Mouse (Mus musculus): ENCODE results near the gene Sema4d. TPM values are rescaled to one million over a fixed set of nuclear protein-coding genes. Genes with fewer than 3 reads are reported as not detected.
"Not testable (repeated sequence)": the region's sequence is repeated elsewhere in the genome, so short reads cannot be mapped to it uniquely, and the experiment has no call there.

The Sema4d gene
- polyA plus RNA-seq, 1 experiment from 2014 or later = 13.0 TPM

DNA sequence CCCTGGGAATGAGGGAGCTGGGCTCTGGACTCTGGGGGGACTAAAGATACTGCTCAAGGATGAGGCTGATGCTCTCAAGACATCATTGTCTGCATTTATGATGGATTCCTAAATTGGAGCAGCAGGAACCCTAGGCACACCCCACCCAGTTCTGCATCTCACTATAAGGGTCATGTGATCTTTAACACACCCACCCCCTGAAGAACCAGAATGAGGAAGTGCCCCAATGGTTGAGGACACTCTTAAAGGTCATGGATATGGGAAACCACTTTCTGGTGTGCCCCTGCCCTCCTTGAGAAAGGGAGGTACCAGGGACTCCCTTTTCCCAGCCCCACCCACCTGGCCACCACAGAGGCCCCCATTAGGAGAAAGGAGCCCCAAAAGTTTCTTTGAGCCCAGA, 97.1 kb downstream of the Sema4d start:
- Histone ChIP-seq H3K36me3 (peaks cover 11% of the 10 kb centered on the region), H3K4me3 (no peak overlapping the region), H3K4me2 (no peak overlapping the region), H3K9me3 (no peaks in the 10 kb centered on the region), H3K27me3 (replicated peaks) (no peaks in the 10 kb centered on the region), H3K9ac (no peak overlapping the region), H3K27ac (replicated peaks) (no peak overlapping the region), H3K4me1 (peaks cover 16% of the 10 kb centered on the region)
- no peak for ATAC-seq (ENCODE audit: extremely low read depth, insufficient number of reproducible peaks, low FRiP score, low TSS enrichment)

DNA sequence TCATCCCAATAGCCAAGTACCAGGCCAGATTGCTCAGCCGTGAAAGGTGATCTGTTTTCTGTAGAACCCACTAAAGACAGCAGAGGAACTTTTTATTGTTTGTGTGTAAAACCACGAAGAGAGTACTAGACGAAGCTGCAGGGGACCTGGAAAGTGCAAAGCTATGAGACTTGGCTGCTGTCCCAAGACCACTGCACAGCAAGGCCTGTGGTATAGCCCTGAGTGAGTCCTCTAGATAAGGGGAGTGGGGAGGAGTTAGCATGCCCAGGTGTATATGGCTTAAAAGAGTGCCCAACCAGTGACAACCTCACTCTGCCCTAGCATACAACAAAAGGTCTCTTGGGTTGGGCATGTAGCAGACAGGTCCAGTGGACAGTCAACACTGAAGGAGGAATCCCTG, 104.9 kb downstream of the Sema4d start:
- H3K36me3 ChIP-seq = peaks cover 61% of the 10 kb centered on the region
- peaks cover 17% of the 10 kb centered on the region for H3K4me1 ChIP-seq
- H3K27ac ChIP-seq (replicated peaks) = peak overlapping the region; percentile 54; the same call in 1 of the 2 replicates
- WGBS = 37% methylated on average over 3 of the region's 3 CpGs
- H3K4me3 ChIP-seq = no peak overlapping the region
- no peaks in the 10 kb centered on the region for H3K9me3 ChIP-seq
- 0 out of 2 replicates have a peak overlapping the region, but pooled peaks have one; percentile 37 for H3K9ac ChIP-seq
- ATAC-seq (ENCODE audit: extremely low read depth, insufficient number of reproducible peaks, low FRiP score, low TSS enrichment) = no peak
- no peaks in the 10 kb centered on the region for H3K27me3 ChIP-seq (replicated peaks)
- H3K4me2 ChIP-seq = no peak overlapping the region

DNA sequence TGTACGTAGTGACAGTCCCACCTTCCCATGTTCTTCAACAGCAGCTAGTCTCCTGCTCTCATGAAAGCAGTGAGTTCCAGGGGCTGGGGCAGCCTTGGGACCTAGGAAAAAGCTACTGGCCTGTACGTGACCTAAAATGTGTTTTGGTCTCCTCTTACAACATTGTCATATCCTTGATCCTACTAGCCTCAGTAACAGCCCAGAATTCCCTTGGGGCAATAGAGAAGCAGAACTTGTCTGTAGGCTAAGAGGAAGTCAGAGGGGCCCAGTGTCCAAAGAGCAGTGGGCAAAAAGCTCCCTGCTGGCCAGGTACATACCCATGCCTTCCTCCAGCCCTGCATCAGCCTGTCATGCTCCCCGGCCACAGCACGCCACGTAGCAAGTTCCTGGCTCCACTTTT, 106.6 kb downstream of the Sema4d start:
- 95% methylated on average over 5 of the region's 5 CpGs for WGBS
- Histone ChIP-seq H3K9me3 (no peaks in the 10 kb centered on the region), H3K4me1 (peaks cover 17% of the 10 kb centered on the region), H3K4me3 (no peak overlapping the region), H3K36me3 (peaks cover 78% of the 10 kb centered on the region), H3K27ac (replicated peaks) (no peak overlapping the region), H3K4me2 (no peak overlapping the region), H3K9ac (no peak overlapping the region), H3K27me3 (replicated peaks) (no peaks in the 10 kb centered on the region)
- ATAC-seq (ENCODE audit: extremely low read depth, insufficient number of reproducible peaks, low FRiP score, low TSS enrichment) = no peak

DNA sequence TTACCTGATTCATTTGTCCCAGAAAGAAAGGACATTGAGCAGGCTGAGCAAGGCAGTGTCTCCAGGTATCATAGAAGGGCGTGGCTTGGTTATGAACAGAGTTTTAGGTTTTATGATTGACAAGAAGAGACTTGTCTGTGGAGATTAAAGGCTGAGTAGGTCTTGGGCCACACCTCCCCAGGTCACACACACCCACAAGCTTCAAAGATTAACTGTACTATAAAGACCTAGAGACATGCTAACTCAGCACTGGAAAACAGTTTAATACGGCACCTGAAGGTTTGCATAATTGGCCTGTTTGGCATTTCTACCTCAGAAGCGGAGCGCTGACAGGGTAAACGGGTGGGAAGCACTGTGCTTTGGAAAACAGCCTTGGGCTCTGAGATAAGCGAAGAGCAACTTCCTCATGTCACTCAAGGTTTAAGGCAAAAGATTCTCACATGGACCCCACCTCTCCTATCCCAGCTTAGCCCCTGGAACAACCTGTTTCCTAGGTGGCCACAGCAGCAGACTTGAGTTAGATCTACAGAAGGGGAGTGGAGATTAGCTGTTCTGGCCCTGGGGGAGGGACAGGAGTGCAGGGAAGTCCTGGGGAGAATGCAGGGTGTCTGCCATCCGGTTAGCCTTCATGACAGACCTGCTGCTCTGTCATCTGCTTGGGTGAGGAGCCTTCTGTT, 108.1 kb downstream of the Sema4d start:
- H3K4me3 ChIP-seq = no peak overlapping the region
- no peak overlapping the region for H3K27ac ChIP-seq (replicated peaks)
- 73% methylated on average over 7 of the region's 7 CpGs for WGBS
- no peak for ATAC-seq (ENCODE audit: extremely low read depth, insufficient number of reproducible peaks, low FRiP score, low TSS enrichment)
- H3K4me2 ChIP-seq = no peak overlapping the region
- no peaks in the 10 kb centered on the region for H3K27me3 ChIP-seq (replicated peaks)
- peaks cover 87% of the 10 kb centered on the region for H3K36me3 ChIP-seq
- no peaks in the 10 kb centered on the region for H3K9me3 ChIP-seq
- no peak overlapping the region for H3K9ac ChIP-seq
- peaks cover 16% of the 10 kb centered on the region for H3K4me1 ChIP-seq

DNA sequence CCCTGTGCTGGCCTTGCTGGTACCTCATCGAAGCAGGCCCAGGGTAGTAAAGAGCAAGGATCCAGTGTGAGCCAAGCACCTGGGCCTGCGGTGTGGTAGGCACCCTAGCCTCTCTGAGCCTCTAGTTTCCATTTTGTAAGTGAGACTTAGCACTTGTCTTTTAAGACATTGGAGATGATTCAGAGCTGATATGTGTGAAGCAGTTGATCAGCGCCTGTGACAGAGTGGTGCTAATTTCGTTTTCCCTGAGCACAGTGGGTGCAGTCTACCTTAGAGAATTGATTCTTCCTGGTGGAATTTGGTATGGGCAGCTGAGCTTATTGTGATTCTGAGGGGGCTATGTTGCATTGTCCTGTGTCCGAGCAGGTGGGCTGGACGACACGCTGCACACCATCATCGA, 111.9 kb downstream of the Sema4d start:
- Histone ChIP-seq H3K9me3 (no peaks in the 10 kb centered on the region), H3K4me3 (no peak overlapping the region), H3K9ac (no peak overlapping the region), H3K27me3 (replicated peaks) (no peaks in the 10 kb centered on the region), H3K36me3 (peaks cover 100% of the 10 kb centered on the region), H3K4me1 (peaks cover 14% of the 10 kb centered on the region), H3K4me2 (no peak overlapping the region), H3K27ac (replicated peaks) (no peak overlapping the region)
- ATAC-seq (ENCODE audit: extremely low read depth, insufficient number of reproducible peaks, low FRiP score, low TSS enrichment) = no peak
- WGBS = 94% methylated on average over 8 of the region's 8 CpGs

DNA sequence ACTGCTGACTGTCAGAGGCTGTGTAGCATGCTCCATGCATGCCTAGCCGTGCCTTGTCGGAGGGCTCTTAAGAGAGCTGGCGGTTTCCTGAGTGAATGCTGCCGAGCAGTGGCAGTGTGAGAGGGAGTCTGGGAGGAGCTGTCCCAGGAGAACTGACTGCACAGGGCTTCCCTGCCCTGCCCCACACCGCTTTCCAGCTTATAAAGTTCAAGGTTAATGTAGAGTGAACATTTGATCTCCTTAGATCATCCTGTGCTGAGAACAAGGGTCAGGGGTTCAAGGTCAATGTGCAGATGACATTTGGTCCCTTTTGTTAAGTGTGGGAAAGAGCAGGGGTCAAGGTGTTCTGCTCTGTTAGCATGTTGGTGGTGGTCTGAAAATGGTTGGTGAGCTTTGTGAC, 112.5 kb downstream of the Sema4d start:
- no peak overlapping the region for H3K4me2 ChIP-seq
- H3K4me3 ChIP-seq = no peak overlapping the region
- peaks cover 100% of the 10 kb centered on the region for H3K36me3 ChIP-seq
- H3K9ac ChIP-seq = no peak overlapping the region
- ATAC-seq (ENCODE audit: extremely low read depth, insufficient number of reproducible peaks, low FRiP score, low TSS enrichment) = no peak
- no peaks in the 10 kb centered on the region for H3K27me3 ChIP-seq (replicated peaks)
- WGBS = 66% methylated on average over 5 of the region's 5 CpGs
- peaks cover 19% of the 10 kb centered on the region for H3K4me1 ChIP-seq
- H3K27ac ChIP-seq (replicated peaks) = no peak overlapping the region
- H3K9me3 ChIP-seq = no peaks in the 10 kb centered on the region

DNA sequence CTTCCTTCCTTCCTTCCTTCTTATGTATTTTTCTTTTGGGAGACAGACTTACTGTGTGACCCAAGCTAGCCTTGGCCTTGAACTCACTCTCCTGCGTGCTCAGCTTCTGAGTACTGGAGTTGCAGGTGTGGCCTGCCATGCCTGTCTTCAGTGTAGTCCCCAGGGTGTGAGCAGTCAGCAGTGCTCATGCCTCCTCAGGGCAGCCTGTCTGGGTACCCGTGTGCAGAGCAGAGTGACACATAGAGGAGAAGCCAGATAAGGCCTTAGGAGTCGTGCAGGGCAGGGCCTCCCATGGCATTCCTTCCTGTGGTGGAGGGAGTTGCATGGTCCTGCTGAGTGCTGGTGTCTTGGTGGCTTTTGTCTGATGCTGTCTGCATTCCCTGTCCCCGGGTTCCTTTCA, 114.2 kb downstream of the Sema4d start:
- Histone ChIP-seq H3K4me2 (no peak overlapping the region), H3K4me3 (no peak overlapping the region), H3K27me3 (replicated peaks) (no peaks in the 10 kb centered on the region), H3K9ac (no peak overlapping the region), H3K9me3 (no peaks in the 10 kb centered on the region), H3K36me3 (peaks cover 100% of the 10 kb centered on the region), H3K27ac (replicated peaks) (no peak overlapping the region), H3K4me1 (peaks cover 19% of the 10 kb centered on the region)
- no peak for ATAC-seq (ENCODE audit: extremely low read depth, insufficient number of reproducible peaks, low FRiP score, low TSS enrichment)
- 43% methylated on average over 4 of the region's 4 CpGs for WGBS

DNA sequence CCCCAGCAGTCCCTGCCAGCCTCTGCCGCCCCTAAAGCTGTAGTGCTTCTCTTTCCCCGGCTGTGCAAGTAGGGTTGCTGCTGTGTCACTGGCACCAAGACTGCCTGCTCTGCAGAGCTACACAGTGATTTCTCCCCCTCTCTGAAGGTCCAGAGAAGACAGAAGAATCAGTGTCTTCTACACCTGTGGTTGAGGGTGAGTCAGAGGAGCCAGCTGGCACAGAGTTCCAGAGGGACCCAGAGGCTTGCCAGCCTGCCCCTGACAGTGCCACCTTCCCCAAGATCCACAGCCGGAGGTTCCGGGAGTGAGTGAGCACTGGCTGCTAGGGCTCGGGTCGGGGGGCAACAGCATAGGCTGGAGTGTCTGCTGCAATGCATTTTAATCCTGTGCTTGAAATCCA, 114.9 kb downstream of the Sema4d start:
- Histone ChIP-seq H3K4me3 (no peak overlapping the region), H3K4me2 (no peak overlapping the region), H3K36me3 (peaks cover 100% of the 10 kb centered on the region), H3K9ac (no peak overlapping the region), H3K4me1 (peaks cover 19% of the 10 kb centered on the region), H3K27me3 (replicated peaks) (no peaks in the 10 kb centered on the region), H3K27ac (replicated peaks) (no peak overlapping the region), H3K9me3 (no peaks in the 10 kb centered on the region)
- 87% methylated on average over 6 of the region's 6 CpGs for WGBS
- ATAC-seq (ENCODE audit: extremely low read depth, insufficient number of reproducible peaks, low FRiP score, low TSS enrichment) = no peak

DNA sequence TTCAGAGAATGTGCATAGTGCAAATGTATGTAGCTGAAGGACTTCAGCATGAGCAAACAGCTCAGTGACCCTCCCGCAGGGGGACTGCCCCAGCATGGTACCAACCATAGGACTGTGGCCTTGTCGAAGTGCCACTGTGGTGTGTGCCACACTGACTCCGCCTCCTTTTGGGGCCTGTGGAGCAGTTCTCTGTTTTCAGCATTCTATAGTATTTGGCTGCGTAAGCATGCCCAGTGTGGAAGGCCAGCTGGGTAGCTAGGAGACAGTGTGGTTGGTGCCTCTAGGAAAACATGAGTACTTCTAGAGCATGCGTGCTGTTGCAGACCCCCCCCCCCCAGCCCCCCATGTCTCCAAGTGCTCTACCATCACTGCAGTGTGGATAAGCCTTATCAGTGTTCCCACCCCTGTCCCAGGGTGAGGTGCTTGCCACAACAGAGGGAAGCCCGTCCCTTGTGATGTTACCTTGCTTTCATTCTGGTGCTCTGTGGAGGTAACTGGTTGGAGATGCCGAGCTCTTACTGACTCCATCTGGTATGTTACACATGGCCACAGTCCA, 115.8 kb downstream of the Sema4d start:
- Histone ChIP-seq H3K36me3 (peaks cover 99% of the 10 kb centered on the region), H3K4me1 (peaks cover 19% of the 10 kb centered on the region), H3K4me3 (no peak overlapping the region), H3K27ac (replicated peaks) (no peak overlapping the region), H3K4me2 (no peak overlapping the region), H3K27me3 (replicated peaks) (no peaks in the 10 kb centered on the region), H3K9ac (no peak overlapping the region), H3K9me3 (no peaks in the 10 kb centered on the region)
- ATAC-seq (ENCODE audit: extremely low read depth, insufficient number of reproducible peaks, low FRiP score, low TSS enrichment) = no peak
- WGBS = 79% methylated on average over 7 of the region's 7 CpGs

DNA sequence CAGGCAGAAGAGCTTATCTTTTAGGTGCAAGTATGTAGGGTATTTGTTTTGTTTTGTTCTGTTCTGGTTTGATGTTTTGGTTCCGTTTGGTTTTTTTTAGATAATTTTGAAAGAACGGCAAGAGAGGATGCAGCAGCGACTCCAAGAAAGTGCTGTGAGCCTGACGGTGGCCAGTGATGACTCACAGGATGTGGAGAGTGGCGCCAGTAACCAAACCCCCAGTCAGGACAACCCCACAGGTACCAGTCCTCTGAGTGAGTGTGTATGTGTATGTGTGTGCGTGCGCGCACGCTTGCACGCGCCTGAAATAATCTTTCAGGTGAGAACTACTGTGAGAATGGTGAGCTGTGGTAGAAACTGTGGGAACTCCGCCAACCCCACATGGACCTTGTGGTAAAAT, 116.5 kb downstream of the Sema4d start:
- ATAC-seq (ENCODE audit: extremely low read depth, insufficient number of reproducible peaks, low FRiP score, low TSS enrichment) = no peak
- H3K27me3 ChIP-seq (replicated peaks) = no peaks in the 10 kb centered on the region
- WGBS = 84% methylated on average over 12 of the region's 12 CpGs
- H3K4me2 ChIP-seq = no peak overlapping the region
- H3K27ac ChIP-seq (replicated peaks) = no peak overlapping the region
- no peak overlapping the region for H3K9ac ChIP-seq
- H3K4me1 ChIP-seq = peaks cover 19% of the 10 kb centered on the region
- H3K9me3 ChIP-seq = no peaks in the 10 kb centered on the region
- H3K36me3 ChIP-seq = peaks cover 95% of the 10 kb centered on the region
- no peak overlapping the region for H3K4me3 ChIP-seq

DNA sequence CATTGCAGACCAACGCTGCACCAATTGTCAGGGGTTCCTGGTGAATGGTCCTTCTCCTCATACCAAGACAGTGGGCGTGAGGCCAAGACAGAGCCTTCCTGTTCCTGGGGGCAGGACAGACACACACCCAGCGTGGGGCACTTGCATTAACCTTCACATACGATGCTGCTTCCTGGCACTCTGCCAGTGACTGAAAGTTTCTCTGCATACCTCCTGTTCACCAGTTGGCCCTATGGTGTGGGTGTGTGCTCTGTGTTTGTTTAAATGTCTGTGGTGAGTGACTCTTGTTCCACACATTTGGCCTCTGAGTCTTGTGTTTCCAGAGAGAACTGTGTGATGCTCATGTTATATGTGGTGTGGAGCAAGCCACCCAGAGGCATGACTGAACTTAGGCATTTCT, 116.9 kb downstream of the Sema4d start:
- Histone ChIP-seq H3K4me1 (peaks cover 19% of the 10 kb centered on the region), H3K9ac (no peak overlapping the region), H3K4me3 (no peak overlapping the region), H3K9me3 (no peaks in the 10 kb centered on the region), H3K27ac (replicated peaks) (no peak overlapping the region), H3K36me3 (peaks cover 94% of the 10 kb centered on the region), H3K27me3 (replicated peaks) (no peaks in the 10 kb centered on the region), H3K4me2 (no peak overlapping the region)
- 53% methylated on average over 4 of the region's 4 CpGs for WGBS
- ATAC-seq (ENCODE audit: extremely low read depth, insufficient number of reproducible peaks, low FRiP score, low TSS enrichment) = no peak

DNA sequence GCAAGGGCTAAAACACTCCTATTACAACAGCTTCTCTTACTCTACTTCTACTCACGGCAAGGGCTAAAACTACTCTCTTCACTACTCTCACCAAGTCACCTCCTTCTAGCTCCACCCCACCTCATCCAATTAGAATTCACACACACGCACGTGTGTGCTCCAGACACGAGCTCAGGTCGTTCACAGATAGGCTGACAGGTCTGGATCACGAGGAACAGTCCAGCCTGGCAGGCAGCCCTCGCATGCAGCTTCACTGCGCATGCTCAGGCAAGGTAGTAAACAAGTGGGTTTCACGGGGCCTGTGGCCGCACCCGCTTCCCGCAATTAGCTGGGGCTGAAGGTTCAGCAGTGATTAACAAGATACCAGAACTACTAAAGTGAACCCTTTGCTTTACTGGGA, 125.4 kb downstream of the Sema4d start:
- H3K9ac ChIP-seq; H3K4me2 ChIP-seq; H3K4me3 ChIP-seq; H3K4me1 ChIP-seq; H3K27me3 ChIP-seq (replicated peaks); H3K9me3 ChIP-seq; H3K27ac ChIP-seq (replicated peaks); ATAC-seq (ENCODE audit: extremely low read depth, insufficient number of reproducible peaks, low FRiP score, low TSS enrichment): not testable (repeated sequence)
- H3K36me3 ChIP-seq = peaks cover 92% of the 10 kb centered on the region
- WGBS = 88% methylated on average over 12 of the region's 12 CpGs

All from heart, embryonic 13.5 days (tissue).